Mouse (Mus musculus) brain, embryonic 18.5 days (tissue): ENCODE results near the gene Smim13.
"Not testable (repeated sequence)": the region's sequence is repeated elsewhere in the genome, so short reads cannot be mapped to it uniquely, and the experiment has no call there.

Source experiments
- DNase-seq: peaks from one replicate; pipeline ENCODE4 v3.0.0-alpha.2; 2012; ENCODE audit warnings: low read depth, low spot score

Gene Smim13

GRCm38 (mm10) chr13:41238035-41238804 lies 11.4 kb upstream of the Smim13 start:
- no peak for DNase-seq

DNA sequence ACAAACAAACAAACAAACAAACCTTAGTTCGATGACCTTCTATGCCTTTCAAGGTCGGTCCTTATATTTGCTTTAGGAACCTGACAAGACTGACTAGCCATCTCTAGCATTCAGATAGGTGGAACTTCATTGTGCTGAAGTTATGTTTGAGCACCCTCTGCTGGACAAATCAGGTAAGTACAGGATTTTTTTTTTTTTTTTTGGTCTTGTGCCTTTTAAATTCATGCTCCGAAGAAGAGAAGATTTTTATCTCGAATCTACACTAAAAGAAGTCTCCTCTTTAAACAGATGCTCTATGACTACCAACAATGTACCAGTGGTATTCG lies 10.9 kb upstream of the Smim13 start:
- peak; percentile 70 for DNase-seq

DNA sequence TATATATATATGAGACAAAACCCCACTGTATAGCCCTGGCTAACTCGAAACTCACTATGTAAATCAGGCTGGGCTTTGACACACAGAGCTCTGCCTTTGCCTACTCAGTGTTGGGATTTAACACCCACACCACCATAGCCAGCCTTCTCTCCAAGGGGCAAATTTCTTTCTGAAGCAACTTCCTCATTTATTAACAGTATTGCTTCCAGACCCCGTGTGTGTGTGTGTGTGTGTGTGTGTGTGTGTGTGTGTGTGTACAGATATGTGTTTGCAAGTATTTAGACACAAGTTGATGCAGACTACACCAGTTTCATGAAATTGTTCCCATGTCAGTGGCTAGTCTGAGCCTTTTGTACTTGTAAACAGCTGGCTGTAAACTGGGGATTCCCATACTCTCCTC lies 8.1 kb upstream of the Smim13 start:
- no peak for DNase-seq

- no peak for DNase-seq
Observed at GRCm38 (mm10) chr13:41244306-41244830, 5.3 kb upstream of the Smim13 start.

DNA sequence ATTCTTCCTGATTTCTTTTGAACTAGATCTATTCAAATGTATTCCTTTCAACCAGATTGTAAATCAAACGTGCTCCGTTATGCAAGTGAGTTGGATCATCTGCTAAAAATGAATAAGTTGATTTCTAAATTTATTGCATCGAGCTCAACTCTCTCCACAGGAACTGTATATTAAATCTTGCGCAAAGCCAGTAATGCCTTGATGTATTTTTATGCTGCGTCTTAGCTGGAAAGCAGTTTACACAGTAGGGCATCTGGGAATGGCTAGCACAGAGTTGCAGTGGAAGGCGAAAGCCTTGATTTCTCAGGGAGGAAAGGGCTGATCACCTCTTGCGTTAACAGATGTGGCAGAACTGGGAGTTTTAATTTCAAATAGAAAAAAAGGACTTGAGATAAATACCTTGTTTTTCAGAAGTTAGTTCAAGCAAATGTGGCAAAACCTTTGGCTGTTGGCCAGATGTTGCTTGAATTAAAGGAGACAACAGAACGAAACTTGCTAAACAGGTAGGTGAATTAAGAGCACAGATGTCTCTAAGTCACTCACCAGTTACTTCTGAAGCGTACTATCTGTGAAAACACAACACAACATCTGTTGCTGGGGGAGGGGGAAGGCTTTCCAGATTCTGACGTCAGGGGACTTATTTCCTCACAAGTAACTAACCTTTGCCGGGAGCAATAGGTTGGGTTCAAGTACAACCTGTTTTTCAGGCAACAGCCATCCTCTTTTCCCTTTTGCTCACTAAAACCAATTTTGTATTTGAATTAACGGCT lies 708 bp upstream of the Smim13 start:
- DNase-seq, result no peak

- DNase-seq, result no peak
Observed at GRCm38 (mm10) chr13:41250318-41250981, 806 bp downstream of the Smim13 start.

GRCm38 (mm10) chr13:41251232-41251631 lies 1.6 kb downstream of the Smim13 start:
- not testable (repeated sequence) for DNase-seq

GRCm38 (mm10) chr13:41251667-41252066 lies 2.0 kb downstream of the Smim13 start:
- DNase-seq, result no peak

DNA sequence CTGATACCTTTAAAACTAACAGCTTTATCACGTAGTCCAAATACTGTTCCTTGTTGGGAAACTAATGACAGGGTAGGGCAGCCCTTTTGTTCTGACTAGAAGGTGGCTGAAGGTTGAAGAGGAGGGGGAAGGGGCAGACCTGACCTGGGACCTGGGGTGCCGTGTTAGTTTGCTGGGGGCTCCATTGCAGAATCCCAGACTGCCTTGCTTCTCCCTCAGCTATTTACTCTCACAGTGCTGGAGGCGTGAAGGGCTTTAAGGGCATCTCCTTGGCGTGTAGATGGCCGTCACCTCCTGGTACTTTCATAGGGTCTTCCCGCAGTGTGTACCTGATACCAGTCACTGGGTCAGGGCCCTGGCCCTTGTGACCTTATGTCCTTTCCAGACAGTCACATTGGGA lies 2.5 kb downstream of the Smim13 start:
- no peak for DNase-seq

DNA sequence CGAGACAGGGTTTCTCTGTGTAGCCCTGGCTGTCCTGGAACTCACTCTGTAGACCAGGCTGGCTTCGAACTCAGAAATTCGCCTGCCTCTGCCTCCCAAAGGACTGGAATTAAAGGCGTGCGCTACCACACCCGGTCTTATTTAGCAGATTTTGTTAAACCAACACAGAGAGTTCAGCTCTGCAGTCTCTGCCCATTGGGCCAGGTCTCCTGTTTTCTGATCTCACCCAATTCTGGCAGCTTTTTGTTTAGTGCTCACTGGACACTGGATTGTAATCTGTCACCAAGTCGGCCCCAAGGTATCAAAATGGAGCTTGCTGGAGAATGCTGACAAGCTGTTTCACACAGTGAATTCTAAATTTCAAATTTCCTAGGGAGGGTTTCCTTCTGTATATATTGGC lies 3.1 kb downstream of the Smim13 start:
- DNase-seq, result no peak

- DNase-seq, result no peak
Observed at GRCm38 (mm10) chr13:41256126-41256525, 6.5 kb downstream of the Smim13 start.

DNA sequence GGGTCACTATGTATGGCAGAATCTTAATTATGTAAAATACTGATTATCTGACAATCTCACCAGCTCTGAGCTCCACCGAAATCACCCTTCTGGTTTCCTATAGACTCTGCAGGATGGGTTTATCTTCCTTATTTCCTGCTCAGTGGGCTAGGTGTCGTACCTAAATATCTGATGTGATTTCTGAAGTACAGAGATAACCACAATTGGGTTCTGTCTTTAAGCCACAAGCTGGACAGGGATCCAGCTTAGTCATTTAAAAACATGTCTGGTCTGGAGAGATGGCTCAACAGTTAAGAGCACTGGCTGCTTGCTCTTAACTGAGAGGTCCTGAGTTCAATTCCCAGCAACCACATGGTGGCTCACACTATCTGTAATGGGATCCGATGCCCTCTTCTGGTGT lies 7.3 kb downstream of the Smim13 start:
- no peak for DNase-seq

DNA sequence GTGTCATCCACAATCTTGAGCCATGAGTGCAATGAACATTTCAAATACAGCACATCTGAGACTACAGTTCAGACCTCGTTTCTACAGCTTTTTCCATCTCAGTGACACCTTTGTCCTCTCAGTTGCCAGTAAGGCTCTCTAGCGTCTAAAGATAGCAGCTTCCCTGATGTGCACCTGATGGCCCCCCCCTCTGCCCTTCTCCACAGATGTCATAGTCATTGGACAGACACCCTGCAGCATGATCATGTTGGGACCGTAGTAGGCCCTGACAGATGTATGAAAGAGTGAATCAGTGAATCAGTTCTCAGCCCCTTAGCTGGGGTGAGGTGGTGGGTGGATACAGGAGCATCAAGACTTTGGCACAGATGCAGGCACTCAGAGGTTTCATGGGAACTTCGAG lies 8.2 kb downstream of the Smim13 start:
- DNase-seq, result no peak

- not testable (repeated sequence) for DNase-seq
Observed at GRCm38 (mm10) chr13:41261617-41262016, 12.0 kb downstream of the Smim13 start.

DNA sequence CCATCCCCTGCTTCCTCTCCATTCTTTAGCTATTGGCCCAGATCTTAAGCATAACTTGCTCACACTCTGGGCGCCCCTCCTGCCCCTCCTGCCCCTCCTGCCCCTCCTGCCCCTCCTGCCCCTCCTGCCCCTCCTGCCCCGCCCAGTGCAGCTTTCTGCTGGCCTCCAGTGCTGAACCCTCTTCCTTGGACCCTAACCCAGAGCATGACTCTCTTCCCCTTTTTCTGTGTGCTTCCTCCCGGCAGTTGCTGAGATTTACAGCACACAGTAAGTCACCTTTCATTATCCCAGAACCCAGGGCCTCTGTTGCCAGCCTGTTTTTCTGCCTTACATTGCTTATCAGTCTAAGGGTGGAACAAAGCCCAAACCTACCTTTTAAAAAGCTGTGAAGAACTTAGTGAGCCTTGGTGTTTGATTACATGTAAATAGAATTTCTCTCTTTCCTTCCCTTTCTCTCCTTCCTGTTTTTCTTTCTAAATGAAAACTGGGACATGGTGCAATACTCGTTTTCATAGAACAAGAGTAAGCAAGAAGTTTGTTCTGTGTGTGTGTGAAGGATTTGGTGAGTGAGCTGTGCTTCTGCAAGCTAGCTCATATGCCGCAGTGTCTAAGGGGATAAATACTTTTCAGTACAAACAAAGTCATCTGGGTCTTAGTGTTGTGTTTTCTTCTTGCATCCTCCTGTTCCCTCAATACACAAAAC lies 13.8 kb downstream of the Smim13 start:
- no peak for DNase-seq

GRCm38 (mm10) chr13:41267827-41268408 lies 18.3 kb downstream of the Smim13 start:
- no peak for DNase-seq

DNA sequence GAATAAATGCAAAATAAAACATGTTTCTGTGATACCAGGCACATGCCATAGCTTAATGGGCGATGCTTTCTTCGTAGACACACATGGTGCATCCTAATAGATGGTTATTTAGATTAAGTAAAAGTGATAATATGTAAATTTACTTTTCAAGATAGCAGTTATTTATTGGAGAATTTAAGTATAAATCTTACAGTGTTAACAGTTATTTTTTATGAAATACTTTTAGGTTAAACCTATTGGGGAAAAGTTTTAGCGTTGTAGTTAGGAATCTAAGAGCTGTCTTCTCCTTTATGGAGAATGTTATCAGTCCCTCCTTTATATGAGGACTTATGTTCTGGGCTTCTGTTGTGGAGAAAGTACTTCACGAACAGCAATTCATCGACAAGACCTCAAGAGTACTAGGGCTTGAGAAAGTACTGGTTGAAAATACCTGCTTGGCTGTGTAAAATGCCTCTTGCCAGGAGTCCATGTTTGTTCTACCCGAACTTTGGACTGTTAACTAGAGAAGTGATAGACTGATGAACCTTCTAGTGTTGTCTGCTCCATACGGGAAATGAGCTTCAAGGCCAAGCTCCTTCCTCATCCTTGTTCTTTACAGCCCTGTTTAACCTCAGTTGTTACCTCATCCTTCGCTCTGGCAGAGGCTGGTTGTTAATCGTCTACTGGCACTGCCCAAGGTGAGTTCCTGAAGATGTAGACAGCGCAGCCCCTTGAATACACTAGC lies 24.4 kb downstream of the Smim13 start, which contains the start of gene Gm17364:
Gene Gm17364, minus strand, starts transcription at position 51 of the 724 bp plus-strand sequence.
- DNase-seq, result no peak

GRCm38 (mm10) chr13:41280696-41281095 lies 31.1 kb downstream of the Smim13 start:
- no peak for DNase-seq

- DNase-seq, result peak; percentile 40
Observed at GRCm38 (mm10) chr13:41283256-41283655, 33.6 kb downstream of the Smim13 start.

DNA sequence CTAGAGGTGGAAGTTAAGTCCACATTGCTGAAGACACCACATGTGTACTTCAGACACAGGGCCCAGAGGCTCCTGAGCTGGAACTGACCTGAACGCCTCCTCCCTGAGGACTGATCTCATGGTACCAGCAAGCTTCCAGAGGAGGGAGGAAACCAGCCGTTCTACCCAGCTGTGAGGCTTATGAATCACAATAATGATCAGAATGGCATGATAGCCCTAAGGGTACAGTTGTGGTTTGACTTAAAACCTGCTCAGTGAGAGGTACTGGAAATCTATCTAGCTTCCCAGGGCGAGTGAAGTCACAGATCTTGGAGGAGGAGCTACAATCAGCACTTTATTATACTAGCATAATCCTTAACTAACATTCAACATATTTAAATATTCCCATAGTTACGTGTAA lies 35.8 kb downstream of the Smim13 start:
- no peak for DNase-seq

- DNase-seq, result no peak
Observed at GRCm38 (mm10) chr13:41286285-41286684, 36.6 kb downstream of the Smim13 start.
